8 mouse cellular contexts compared by ENCODE assay signal in genomic region chr8:122547815-122548214, GRCm38 (mm10). TPM values are rescaled to one million over a fixed set of nuclear protein-coding genes. Genes with fewer than 3 reads are reported as not detected.
DNase-seq lines count a peak whose midpoint lies in the region; ATAC-seq and TF ChIP-seq lines count a peak whose summit lies in the region.

No protein-coding gene starts in this region.

- H3K4me2 ChIP-seq in heart, embryonic 15.5 days: peak overlapping the region; percentile 95
- H3K4me2 ChIP-seq in liver, embryonic 14.5 days (ENCODE audit: low read depth): peak overlapping the region; percentile 99
- no peak overlapping the region for H3K4me2 ChIP-seq in midbrain, embryonic 15.5 days

- peak overlapping the region; percentile 11; the same call in 1 of the 2 replicates for H3K4me3 ChIP-seq in heart, embryonic 15.5 days
- H3K4me3 ChIP-seq in liver, embryonic 14.5 days (ENCODE audit: insufficient read depth in 1 of 2, low read depth in 2 of 2, low read length in 2 of 2): peak overlapping the region; percentile 67 to 86
- H3K4me3 ChIP-seq in spleen, adult 2 months (ENCODE audit: extremely low read depth, insufficient read depth, insufficient read length): no peak overlapping the region
- H3K4me3 ChIP-seq in midbrain, embryonic 15.5 days: no peak overlapping the region

- H3K4me1 ChIP-seq in heart, embryonic 15.5 days (replicated peaks): peaks cover 57% of the 10 kb centered on the region
- peaks cover 51 to 65% of the 10 kb centered on the region in 2 experiments for H3K4me1 ChIP-seq in liver, embryonic 14.5 days (replicated peaks; ENCODE audit: control insufficient read depth in 2 of 2, insufficient read depth in 2 of 2, low read length in 1 of 2)
- H3K4me1 ChIP-seq in spleen, adult 2 months (ENCODE audit: control insufficient read depth, insufficient read depth, insufficient read length): peaks cover 39% of the 10 kb centered on the region; the same call in 1 of the 2 replicates
- peaks cover 14% of the 10 kb centered on the region for H3K4me1 ChIP-seq in midbrain, embryonic 15.5 days

- TF ChIP-seq CTCF in liver, embryonic 14.5 days (IDR thresholded peaks at IDR 0.05; ENCODE audit: low read depth): peak; percentile 18; the same call in 1 of the 2 replicates
- TF ChIP-seq CTCF in spleen, adult 2 months (IDR thresholded peaks at IDR 0.05; ENCODE audit: extremely low read depth, insufficient read depth, insufficient read length, insufficient replicate concordance): no peak

- DNase-seq in A20 (ENCODE audit: low read depth, low spot score) (peak; percentile 95), R1 (ENCODE audit: low read depth, low spot score) (peak; percentile 68)
- peak; percentile 74 to 75 (median 74) for DNase-seq in liver, embryonic 14.5 days (ENCODE audit: low read depth in 3 of 3, low spot score in 3 of 3)
- peak; percentile 75 to 89 for DNase-seq in spleen, adult 2 months (ENCODE audit: low read depth in 1 of 2, low spot score in 2 of 2)
- DNase-seq in cerebellum, adult 9-11 months: no peak
- no peak for DNase-seq in cerebellum, adult 9-10 months

- 0 out of 2 replicates have a peak, but pooled peaks cover 4% of the 10 kb centered on the region for H3K36me3 ChIP-seq in heart, embryonic 15.5 days
- peaks cover 27% of the 10 kb centered on the region for H3K36me3 ChIP-seq in liver, embryonic 14.5 days (replicated peaks; ENCODE audit: control insufficient read depth, insufficient read depth, low read depth)
- no peaks in the 10 kb centered on the region for H3K36me3 ChIP-seq in spleen, adult 2 months (ENCODE audit: control insufficient read depth, insufficient read depth, low read length)
- H3K36me3 ChIP-seq in midbrain, embryonic 15.5 days (replicated peaks): no peaks in the 10 kb centered on the region

- peak overlapping the region; percentile 26 for H3K9ac ChIP-seq in heart, embryonic 15.5 days
- H3K9ac ChIP-seq in liver, embryonic 14.5 days (replicated peaks): peak overlapping the region; percentile 89
- H3K9ac ChIP-seq in midbrain, embryonic 15.5 days: no peak overlapping the region

- no peak for ATAC-seq in heart, embryonic 15.5 days (replicated peaks; ENCODE audit: insufficient number of reproducible peaks, insufficient read depth, low FRiP score, low read depth)
- ATAC-seq in liver, embryonic 14.5 days (ENCODE audit: insufficient read depth): peak; percentile 59
- no peak for ATAC-seq in midbrain, embryonic 15.5 days (replicated peaks)

- H3K27me3 ChIP-seq in heart, embryonic 15.5 days: no peaks in the 10 kb centered on the region
- H3K27me3 ChIP-seq in liver, embryonic 14.5 days (ENCODE audit: control insufficient read depth, insufficient read depth, low read length): no peaks in the 10 kb centered on the region
- H3K27me3 ChIP-seq in spleen, adult 2 months (ENCODE audit: control insufficient read depth, insufficient read depth, low read length): no peaks in the 10 kb centered on the region
- H3K27me3 ChIP-seq in midbrain, embryonic 15.5 days (replicated peaks): peaks cover 32% of the 10 kb centered on the region

- no peaks in the 10 kb centered on the region for H3K9me3 ChIP-seq in heart, embryonic 15.5 days (replicated peaks)
- H3K9me3 ChIP-seq in liver, embryonic 14.5 days (ENCODE audit: control insufficient read depth, low read length): no peaks in the 10 kb centered on the region
- no peaks in the 10 kb centered on the region for H3K9me3 ChIP-seq in midbrain, embryonic 15.5 days

- TF ChIP-seq POLR2A in spleen, adult 2 months (IDR thresholded peaks at IDR 0.05; ENCODE audit: low read depth, low read length): peak; percentile 31; the same call in 1 of the 2 replicates

- peak overlapping the region; percentile 72 for H3K27ac ChIP-seq in heart, embryonic 15.5 days
- peak overlapping the region; percentile 99 for H3K27ac ChIP-seq in liver, embryonic 14.5 days
- H3K27ac ChIP-seq in spleen, adult 2 months (ENCODE audit: insufficient read depth, low read length): peak overlapping the region; percentile 80
- no peak overlapping the region for H3K27ac ChIP-seq in midbrain, embryonic 15.5 days

- no peak; the same call in 1 of the 2 replicates for TF ChIP-seq EP300 in liver, embryonic 14.5 days (IDR thresholded peaks at IDR 0.05; ENCODE audit: low read depth)

- 39% methylated on average over 5 of the region's 5 CpGs for WGBS in heart, embryonic 15.5 days
- 9% methylated on average over 5 of the region's 5 CpGs for WGBS in liver, embryonic 14.5 days (ENCODE audit: insufficient replicate concordance)
- 6% methylated on average over 5 of the region's 5 CpGs for WGBS in spleen, adult 2 months
- WGBS in midbrain, embryonic 15.5 days: 42% methylated on average over 5 of the region's 5 CpGs

RNA-seq across cellular contexts. Expression of gene Piezo1, which starts 3.3 kb away (rescaled TPM):
- 11.5 and 13.9 TPM in 2 replicates for polyA plus RNA-seq in heart, embryonic 15.5 days (2015; fragmentation: Nextera tagmentation; extraction: Ambion mirVana)
- polyA plus RNA-seq in liver, embryonic 14.5 days (2012; rRNA removed): 49.5 and 60.9 TPM in 2 replicates
- polyA plus RNA-seq in liver, embryonic 14.5 days (2014; fragmentation: Nextera tagmentation; extraction: Ambion mirVana): 12.6 and 15.4 TPM in 2 replicates
- 96.7 and 117 TPM in 2 replicates for polyA plus RNA-seq in spleen, adult 2 months (2012; rRNA removed)
- polyA plus RNA-seq in midbrain, embryonic 15.5 days (2015; fragmentation: Nextera tagmentation; extraction: Ambion mirVana): 2.7 and 3.3 TPM in 2 replicates

RNA-seq across cellular contexts. Expression of gene Cdt1, which starts 20.0 kb away (rescaled TPM):
- polyA plus RNA-seq in heart, embryonic 15.5 days (2015; fragmentation: Nextera tagmentation; extraction: Ambion mirVana): 24.5 and 28.4 TPM in 2 replicates
- 62.3 and 65.3 TPM in 2 replicates for polyA plus RNA-seq in liver, embryonic 14.5 days (2012; rRNA removed)
- polyA plus RNA-seq in liver, embryonic 14.5 days (2014; fragmentation: Nextera tagmentation; extraction: Ambion mirVana): 41.9 and 48.8 TPM in 2 replicates
- polyA plus RNA-seq in spleen, adult 2 months (2012; rRNA removed): 50.4 and 118 TPM in 2 replicates
- 7.0 and 8.2 TPM in 2 replicates for polyA plus RNA-seq in midbrain, embryonic 15.5 days (2015; fragmentation: Nextera tagmentation; extraction: Ambion mirVana)

RNA-seq across cellular contexts. Expression of gene Aprt, which starts 28.9 kb away (rescaled TPM):
- polyA plus RNA-seq in heart, embryonic 15.5 days (2015; fragmentation: Nextera tagmentation; extraction: Ambion mirVana): 163 and 208 TPM in 2 replicates
- polyA plus RNA-seq in liver, embryonic 14.5 days (2012; rRNA removed): 87.5 and 101 TPM in 2 replicates
- 197 TPM in 2 replicates for polyA plus RNA-seq in liver, embryonic 14.5 days (2014; fragmentation: Nextera tagmentation; extraction: Ambion mirVana)
- 86.7 and 106 TPM in 2 replicates for polyA plus RNA-seq in spleen, adult 2 months (2012; rRNA removed)
- 166 and 173 TPM in 2 replicates for polyA plus RNA-seq in midbrain, embryonic 15.5 days (2015; fragmentation: Nextera tagmentation; extraction: Ambion mirVana)

Comparison
In these comparisons a context has a peak if more than half of its experiments do, and no peak if none do; other contexts are left out.
1. DNase-seq: peak in A20 (single experiment), R1 (single experiment), liver, embryonic 14.5 days (3 of 3) and spleen, adult 2 months (2 of 2); none in cerebellum, adult 9-11 months (single experiment) and cerebellum, adult 9-10 months (single experiment).
2. H3K4me3 ChIP-seq: peak in heart, embryonic 15.5 days (single experiment) and liver, embryonic 14.5 days (2 of 2); none in spleen, adult 2 months (single experiment) and midbrain, embryonic 15.5 days (single experiment).